In the genomic region with DNA sequence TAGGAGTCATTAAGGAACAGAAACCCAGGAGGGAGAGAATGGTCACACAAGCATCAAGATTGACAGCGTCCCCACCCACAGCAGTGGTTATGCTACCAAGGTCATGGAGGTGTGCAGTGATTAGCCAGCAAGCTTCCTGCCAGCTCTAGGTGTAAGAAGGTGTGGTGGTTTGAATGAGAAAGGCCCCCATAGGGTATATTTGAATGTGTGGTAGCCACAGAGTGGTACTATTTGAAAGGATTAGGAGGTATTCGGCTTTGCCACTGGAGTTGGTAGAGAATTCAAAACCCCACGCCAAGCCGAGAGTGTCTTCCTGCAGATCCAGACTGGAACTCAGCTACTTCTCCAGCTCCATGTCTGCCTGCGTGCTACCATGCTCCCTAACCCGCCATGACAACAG, we compare ENCODE assay signal across 26 mouse cellular contexts. TPM values are rescaled to one million over a fixed set of nuclear protein-coding genes. Genes with fewer than 3 reads are reported as not detected.
DNase-seq lines count a peak whose midpoint lies in the region; ATAC-seq and TF ChIP-seq lines count a peak whose summit lies in the region.
"Had no signal": no experiment of that assay in that cellular context is flagged by ENCODE, and none has a peak within 500 bp of the region (broad histone marks: within the 10 kb centered on the region; RNA-seq: fewer than 3 reads in every experiment).

No protein-coding gene starts in this region.

- H3K4me2 ChIP-seq in hindbrain, embryonic 12.5 days (replicated peaks): no peak overlapping the region
- H3K4me2 ChIP-seq: embryonic facial prominence, embryonic 12.5 days; embryonic facial prominence, embryonic 15.5 days; hindbrain, embryonic 14.5 days had no signal

- peaks cover 7% of the 10 kb centered on the region; the same call in 1 of the 2 replicates for H3K4me1 ChIP-seq in hindbrain, embryonic 12.5 days

- H3K36me3 ChIP-seq in splenic B cell, adult 2 months (ENCODE audit: control insufficient read depth, insufficient read depth, low read length, poor library complexity, severe bottlenecking): no peaks in the 10 kb centered on the region
- H3K36me3 ChIP-seq in hindbrain, embryonic 12.5 days: no peaks in the 10 kb centered on the region
- H3K36me3 ChIP-seq: embryonic facial prominence, embryonic 12.5 days; embryonic facial prominence, embryonic 15.5 days; hindbrain, embryonic 10.5 days had no signal

- peak; percentile 36 for DNase-seq in heart, adult 11 months
- DNase-seq in heart, postnatal 14 days: no peak
- DNase-seq in A20 (ENCODE audit: low read depth, low spot score) (peak; percentile 67), R1 (ENCODE audit: low read depth, low spot score) (peak; percentile 79)
- DNase-seq in splenic B cell, adult 2 months (ENCODE audit: low read depth, low spot score): peak; percentile 40
- no peak for DNase-seq in gastrocnemius, adult 2 months
- DNase-seq: adrenal gland, postnatal 10 days; adrenal gland, postnatal 36 days; cerebellum, adult 18-20 months; cerebellum, adult 9-10 months; cerebellum, postnatal 14 days; forebrain, postnatal 0 days; gastrocnemius, postnatal 10 days; heart, adult 18-20 months; heart, postnatal 36 days; kidney, adult 18-20 months had no signal

- no peak overlapping the region for H3K9ac ChIP-seq in hindbrain, embryonic 12.5 days
- H3K9ac ChIP-seq: embryonic facial prominence, embryonic 12.5 days; embryonic facial prominence, embryonic 15.5 days; forebrain, postnatal 0 days; hindbrain, embryonic 14.5 days had no signal

- TF ChIP-seq CTCF in gastrocnemius, adult 2 months (IDR thresholded peaks at IDR 0.05): no peak

- no peak overlapping the region for H3K27ac ChIP-seq in hindbrain, embryonic 12.5 days
- H3K27ac ChIP-seq in gastrocnemius, adult 2 months: no peak overlapping the region
- H3K27ac ChIP-seq: embryonic facial prominence, embryonic 12.5 days; embryonic facial prominence, embryonic 15.5 days; hindbrain, embryonic 10.5 days; hindbrain, embryonic 14.5 days; hindbrain, postnatal 0 days had no signal

- 91% methylated on average over 6 of the region's 6 CpGs for WGBS in hindbrain, embryonic 12.5 days

- H3K4me3 ChIP-seq in hindbrain, embryonic 12.5 days: no peak overlapping the region
- no peak overlapping the region for H3K4me3 ChIP-seq in gastrocnemius, adult 2 months
- H3K4me3 ChIP-seq: embryonic facial prominence, embryonic 12.5 days; embryonic facial prominence, embryonic 15.5 days; hindbrain, embryonic 10.5 days had no signal

- H3K27me3 ChIP-seq in splenic B cell, adult 2 months (ENCODE audit: control insufficient read depth, insufficient read depth, low read length, poor library complexity, severe bottlenecking): no peaks in the 10 kb centered on the region
- H3K27me3 ChIP-seq in hindbrain, embryonic 12.5 days: no peaks in the 10 kb centered on the region
- H3K27me3 ChIP-seq: CH12.LX; embryonic facial prominence, embryonic 12.5 days; embryonic facial prominence, embryonic 15.5 days had no signal

- no peaks in the 10 kb centered on the region for H3K9me3 ChIP-seq in hindbrain, embryonic 12.5 days (replicated peaks)
- H3K9me3 ChIP-seq: embryonic facial prominence, embryonic 12.5 days; embryonic facial prominence, embryonic 15.5 days; hindbrain, embryonic 10.5 days had no signal

- no peak for ATAC-seq in hindbrain, embryonic 12.5 days (ENCODE audit: low FRiP score)
- ATAC-seq: forebrain, embryonic 14.5 days; forebrain, postnatal 0 days; hindbrain, postnatal 0 days; inflammation-experienced regulatory T-cells, adult 6 months; intestine, embryonic 16.5 days had no signal

- intact Hi-C loops in heart, postnatal 14 days (cut with DNase I): no loop called here
- intact Hi-C loops in gastrocnemius, adult 2 months (cut with DNase I): no loop called here

RNA-seq across cellular contexts. Expression of a gene that starts 32.1 kb away (rescaled TPM):
- total RNA-seq in heart, postnatal 14 days (2021): 1 to 10 TPM; 5.1 to 8.1 TPM
- polyA plus RNA-seq in hindbrain, embryonic 12.5 days (2016; fragmentation: Nextera tagmentation; extraction: Ambion mirVana): 36.7 and 38.4 TPM in 2 replicates
- 1 to 10 TPM; 4.2 to 6.2 TPM for total RNA-seq in gastrocnemius, adult 2 months (2021)

RNA-seq across cellular contexts. Expression of a gene that starts 32.4 kb away (rescaled TPM):
- total RNA-seq in heart, postnatal 14 days (2021): 1 to 10 TPM; 5.6 to 5.9 TPM
- polyA plus RNA-seq in hindbrain, embryonic 12.5 days (2016; fragmentation: Nextera tagmentation; extraction: Ambion mirVana): 19.2 and 19.9 TPM in 2 replicates
- total RNA-seq in gastrocnemius, adult 2 months (2021): 1 to 10 TPM; 5.0 to 6.4 TPM

Comparison
In these comparisons a context has a peak if more than half of its experiments do, and no peak if none do; other contexts are left out.
1. DNase-seq: peak in heart, adult 11 months (single experiment), A20 (single experiment), R1 (single experiment) and splenic B cell, adult 2 months (single experiment); none in heart, postnatal 14 days (0 of 2) and gastrocnemius, adult 2 months (single experiment).